Mouse (Mus musculus): ENCODE data around the gene Pnrc2. TPM values are rescaled to one million over a fixed set of nuclear protein-coding genes. Genes with fewer than 3 reads are reported as not detected.

Gene Pnrc2
- 100 to 1,000 TPM in 1 of 2 experiments, 10 to 100 TPM in 1; 98.7 to 149 TPM for total RNA-seq (2021)
- long read RNA-seq, experiment 1, transcript Pnrc2-201 (3 exons, 1,919 nt) = major isoform, 81 of 113 reads
- long read RNA-seq, experiment 1, transcript Pnrc2-202 (3 exons, 630 nt) = minor isoform, 6 of 113 reads
- long read RNA-seq, experiment 1, partial matches to known transcripts = 0 of 113 reads
- long read RNA-seq, experiment 1, other reads (novel, unspliced or antisense) = 25 of 113 reads
- long read RNA-seq, experiment 2, transcript Pnrc2-203 (2 exons, 171 nt) = minor isoform, 6 of 78 reads
- long read RNA-seq, experiment 2, transcript Pnrc2-201 (3 exons, 1,919 nt) = major isoform, 54 of 78 reads
- long read RNA-seq, experiment 2, partial matches to known transcripts = 0 of 78 reads
- long read RNA-seq, experiment 2, other reads (novel, unspliced or antisense) = 16 of 78 reads

DNA sequence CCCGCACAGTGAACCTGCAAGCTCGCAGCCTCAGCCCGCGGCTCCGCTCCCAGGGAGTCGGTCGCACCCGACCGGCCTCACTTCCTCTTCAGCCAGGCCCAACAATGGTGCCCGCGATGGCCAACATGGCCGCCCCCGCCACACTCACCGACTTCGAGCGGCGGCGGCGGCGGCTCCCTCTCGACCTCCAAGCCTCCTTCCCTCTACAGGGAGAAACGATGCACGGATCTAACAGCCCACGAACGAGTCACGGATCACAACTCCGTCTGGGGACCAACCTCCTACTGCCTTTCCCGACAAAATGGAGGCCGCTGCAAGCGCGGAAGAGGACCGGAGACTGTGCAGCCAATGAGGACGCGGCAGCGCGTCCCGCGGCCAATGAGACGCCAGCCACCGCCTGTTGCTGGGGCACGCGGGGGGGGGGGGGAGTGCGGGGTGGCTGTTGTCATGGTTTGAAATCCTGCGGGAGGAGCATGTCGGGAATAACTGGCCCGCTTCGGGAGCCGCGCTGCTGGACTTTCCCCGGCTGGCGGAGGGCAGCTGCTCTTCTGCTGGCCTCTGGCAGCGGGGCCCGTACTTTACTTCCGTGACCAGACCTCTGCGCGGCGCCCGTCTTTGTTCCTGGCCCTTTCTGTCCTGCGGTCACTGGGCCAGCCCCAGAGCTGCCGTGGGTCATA is at the start of gene Pnrc2:
Gene Pnrc2, minus strand, starts transcription at position 325 of the 677 bp plus-strand sequence.
- DNase-seq = peak; percentile 93

GRCm38 (mm10) chr4:135922190-135922589 is 48.5 kb upstream of the Pnrc2 start:
- no peak for DNase-seq

GRCm38 (mm10) chr4:135921257-135922120 is 47.8 kb upstream of the Pnrc2 start:
- peak; percentile 66 for DNase-seq

DNA sequence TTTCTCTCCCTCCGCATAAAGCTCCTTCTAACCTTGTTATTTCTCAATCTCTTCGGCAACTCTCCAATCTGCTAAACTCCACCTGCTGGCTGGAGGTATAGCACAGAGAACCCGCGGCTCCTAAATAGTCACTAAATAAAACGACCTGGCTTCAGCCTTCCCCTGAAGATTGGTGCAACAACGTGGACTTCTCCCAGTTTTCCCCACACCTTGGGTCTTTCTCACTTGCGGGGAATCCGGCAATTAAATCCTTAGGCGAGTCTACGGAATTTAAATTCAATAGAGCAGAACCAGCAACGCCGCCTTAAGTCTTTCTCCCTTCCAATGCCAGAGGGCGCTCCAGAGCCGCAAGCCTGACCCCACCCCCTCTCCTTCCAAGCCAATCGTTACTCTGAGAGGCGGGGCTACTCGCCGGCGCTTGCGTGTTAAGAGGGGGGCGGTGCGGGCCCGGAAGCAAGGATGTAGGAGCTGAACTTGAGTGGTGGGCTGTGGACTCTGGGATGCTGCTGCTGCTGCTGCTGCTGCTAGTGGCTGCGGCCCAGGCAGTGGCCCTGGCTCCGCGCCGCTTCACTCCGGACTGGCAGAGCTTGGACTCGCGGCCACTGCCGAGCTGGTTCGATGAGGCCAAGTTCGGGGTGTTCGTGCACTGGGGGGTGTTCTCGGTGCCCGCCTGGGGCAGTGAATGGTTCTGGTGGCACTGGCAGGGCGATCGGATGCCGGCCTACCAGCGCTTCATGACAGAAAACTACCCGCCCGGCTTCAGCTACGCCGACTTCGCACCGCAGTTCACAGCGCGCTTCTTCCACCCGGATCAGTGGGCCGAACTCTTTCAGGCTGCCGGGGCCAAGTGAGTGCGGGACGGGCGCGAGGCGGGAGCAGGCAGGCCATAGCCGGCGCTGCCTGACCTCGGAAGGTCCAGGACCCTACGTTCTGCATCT is 46.9 kb upstream of the Pnrc2 start, which contains the start of gene Fuca1:
Gene Fuca1, plus strand, starts transcription at position 432 of the 938 bp plus-strand sequence.
- peak; percentile 97 for DNase-seq

DNA sequence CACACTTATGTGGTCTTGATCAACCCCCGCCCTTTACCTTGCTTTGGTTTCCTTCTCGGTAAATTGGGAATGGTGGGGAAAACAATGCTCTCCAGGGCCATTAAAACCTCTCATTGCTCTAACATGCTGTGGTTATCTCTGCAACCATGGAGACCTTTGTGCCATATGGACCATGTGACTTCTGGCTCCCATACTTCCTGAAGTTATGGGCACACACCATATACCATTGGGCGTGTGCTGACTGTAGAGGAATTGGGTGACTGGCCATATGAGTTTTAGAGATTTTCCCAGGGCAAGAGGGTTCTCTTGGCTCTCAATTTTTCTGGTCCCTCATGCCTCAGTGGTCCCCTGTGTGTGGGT is 45.6 kb upstream of the Pnrc2 start:
- DNase-seq = no peak

- DNase-seq = no peak
These were observed 45.1 kb upstream of the Pnrc2 start for GRCm38 (mm10) chr4:135918635-135919279.

DNA sequence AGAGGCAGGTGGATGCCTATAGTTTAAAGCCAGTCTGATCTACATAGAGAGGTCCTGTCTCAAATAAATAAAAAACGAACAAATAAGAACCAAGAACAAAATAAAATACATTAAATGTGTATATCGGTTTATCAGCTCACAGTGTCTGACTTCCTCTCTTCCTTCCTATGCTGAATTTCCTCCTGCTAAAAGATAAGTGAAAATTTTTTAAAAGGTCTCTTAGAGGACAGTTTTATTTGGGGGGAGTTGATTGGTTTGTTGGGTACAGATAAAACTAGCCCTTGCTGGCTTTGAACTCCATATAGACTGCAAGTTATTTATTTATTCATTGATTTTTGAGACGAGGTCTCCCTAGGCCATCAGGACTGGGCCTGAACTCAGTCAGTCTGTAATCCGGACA is 39.8 kb upstream of the Pnrc2 start:
- no peak for DNase-seq

DNA sequence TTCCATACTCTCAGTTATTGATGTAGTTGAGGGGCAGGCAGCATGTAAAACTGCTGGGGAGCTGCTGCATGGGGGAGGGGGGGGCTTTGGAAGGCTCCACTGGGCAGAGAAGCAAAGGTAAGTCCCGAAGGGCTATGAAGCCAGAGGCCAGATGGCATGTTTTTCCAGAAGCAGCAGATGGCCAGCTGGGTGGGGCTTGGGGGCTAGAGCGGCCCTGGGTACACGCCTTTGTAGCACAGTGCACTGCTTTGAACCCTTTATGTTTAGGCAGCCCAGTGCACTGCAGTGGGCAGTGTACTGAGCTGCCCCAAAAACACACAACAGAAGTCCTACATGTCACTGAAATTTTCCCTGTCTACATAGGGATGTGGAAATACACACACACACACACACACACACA is 39.2 kb upstream of the Pnrc2 start:
- peak; percentile 24 for DNase-seq

DNA sequence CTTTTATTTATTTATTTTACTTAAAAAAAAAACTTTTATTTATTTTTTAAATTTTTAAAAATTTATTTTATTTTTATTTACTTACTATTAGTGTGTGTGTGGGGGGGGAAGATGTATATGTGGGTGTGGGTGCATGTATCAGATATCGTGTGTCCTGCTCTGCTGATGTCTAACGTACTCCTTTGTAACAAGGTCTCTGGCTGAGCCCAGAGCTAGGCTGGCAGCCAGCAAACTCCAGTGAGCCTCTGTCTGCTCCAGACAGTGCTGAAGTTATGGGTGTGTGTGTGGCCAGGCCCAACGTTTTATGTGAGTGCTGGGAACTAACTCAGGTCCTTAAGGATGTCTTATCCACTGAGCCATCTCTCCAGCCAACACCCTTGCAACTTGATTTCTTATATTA is 38.5 kb upstream of the Pnrc2 start:
- no peak for DNase-seq

- DNase-seq = peak; percentile 24
These were observed 37.9 kb upstream of the Pnrc2 start for GRCm38 (mm10) chr4:135911531-135911930.

DNA sequence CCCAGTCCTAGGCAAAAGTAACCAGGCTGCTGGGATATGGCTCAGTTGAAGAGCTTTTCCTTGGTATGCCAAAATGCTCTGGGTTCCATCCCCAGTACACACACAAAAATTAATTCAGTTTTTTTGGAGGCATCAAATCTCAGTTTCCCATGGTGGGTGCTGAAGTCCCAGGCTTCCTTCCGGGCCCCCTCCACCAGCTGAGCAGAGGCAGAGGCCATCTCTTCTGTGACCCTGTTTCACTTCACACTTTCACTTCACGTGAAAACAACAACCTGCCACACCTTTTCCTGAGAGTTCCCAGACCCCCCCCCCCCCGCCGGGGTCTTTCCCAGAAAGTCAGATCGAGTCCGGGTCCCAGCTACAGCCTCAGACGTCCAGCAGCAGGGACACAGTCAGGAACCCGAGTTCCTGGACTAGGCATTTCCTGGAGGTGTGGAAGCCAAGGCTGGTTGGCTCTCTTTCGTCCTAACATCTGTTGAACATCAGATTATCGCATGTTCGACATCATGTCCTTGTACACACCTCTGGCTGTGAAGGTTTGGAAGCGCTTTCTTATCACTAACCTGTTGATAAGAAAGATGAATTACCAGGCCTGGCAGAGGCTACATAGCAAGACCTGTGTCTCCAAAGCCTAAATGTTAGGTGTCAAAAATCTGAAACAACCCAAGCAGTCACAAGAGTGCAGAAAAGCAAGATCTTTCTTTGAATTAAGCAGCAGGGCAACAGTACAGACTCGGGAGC is 35.8 kb upstream of the Pnrc2 start:
- DNase-seq = no peak

DNA sequence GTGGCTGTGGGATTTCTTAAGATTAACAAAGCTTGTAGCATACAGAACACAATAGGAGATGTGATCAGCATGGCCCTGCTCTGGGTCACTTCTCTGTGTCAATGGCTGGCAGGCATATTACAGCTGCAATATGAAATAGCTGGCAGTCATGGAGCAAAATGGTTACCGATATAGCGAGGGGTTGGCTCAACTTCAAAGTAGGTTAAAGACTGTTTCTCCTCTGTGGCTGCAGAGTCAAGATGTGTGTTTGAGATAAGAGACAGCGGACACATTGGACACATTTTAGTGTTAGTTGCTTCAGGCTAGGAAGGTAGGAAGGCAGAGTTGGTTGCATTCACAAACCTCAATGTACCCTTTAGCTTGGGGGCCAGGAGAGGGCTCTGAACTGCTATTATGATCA is 33.0 kb upstream of the Pnrc2 start:
- DNase-seq = no peak

- no peak for DNase-seq
These were observed 31.2 kb upstream of the Pnrc2 start for GRCm38 (mm10) chr4:135904810-135905209.

DNA sequence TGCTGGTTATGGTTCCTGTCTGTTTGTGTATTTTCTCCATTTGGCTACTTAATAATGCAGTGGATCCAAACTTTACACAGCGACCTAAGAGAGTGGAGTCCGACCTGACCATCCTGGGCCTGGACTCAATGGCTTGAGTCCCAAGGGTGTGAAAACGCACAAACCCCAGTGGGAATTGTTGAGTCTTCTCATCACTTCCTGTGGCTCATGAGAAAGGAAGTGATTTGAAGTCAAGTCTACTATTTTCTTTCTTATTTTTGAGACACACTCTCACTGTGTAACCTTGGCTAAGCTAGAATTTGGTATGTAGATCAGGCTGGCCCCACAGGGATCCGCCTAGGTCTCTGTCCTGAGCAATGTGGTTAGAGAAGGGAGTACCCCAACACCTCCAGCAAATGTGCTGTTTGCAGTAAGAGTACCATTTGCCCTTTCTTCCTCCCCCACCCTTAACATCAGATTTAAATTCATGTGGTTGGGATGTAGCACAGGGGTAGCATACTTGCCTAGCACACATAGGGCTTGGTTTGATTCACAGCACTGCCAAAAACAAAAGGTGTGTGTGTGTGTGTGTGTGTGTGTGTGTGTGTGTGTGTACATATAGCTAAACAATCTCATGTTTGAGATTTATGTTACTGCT is 29.1 kb upstream of the Pnrc2 start:
- DNase-seq = no peak

DNA sequence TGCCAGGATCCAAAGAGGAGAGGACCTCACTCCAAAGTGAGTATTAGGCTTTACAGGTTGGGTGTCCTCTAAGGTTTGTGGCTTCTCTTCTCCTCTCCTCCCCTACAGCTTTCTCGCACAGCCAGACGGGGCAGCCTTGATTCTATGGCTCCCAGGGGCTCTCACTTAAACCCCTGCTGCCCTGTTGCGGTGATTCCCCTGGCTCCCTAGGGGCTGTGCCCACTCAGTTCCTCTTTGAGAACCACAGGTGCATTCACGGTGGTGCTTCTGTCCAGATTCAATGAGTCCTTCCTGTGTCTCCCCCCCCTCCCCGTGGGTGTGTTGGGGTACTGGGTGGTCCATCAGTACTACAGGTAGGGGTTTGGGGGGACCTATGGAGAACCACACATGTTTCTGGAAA is 26.4 kb upstream of the Pnrc2 start:
- no peak for DNase-seq

DNA sequence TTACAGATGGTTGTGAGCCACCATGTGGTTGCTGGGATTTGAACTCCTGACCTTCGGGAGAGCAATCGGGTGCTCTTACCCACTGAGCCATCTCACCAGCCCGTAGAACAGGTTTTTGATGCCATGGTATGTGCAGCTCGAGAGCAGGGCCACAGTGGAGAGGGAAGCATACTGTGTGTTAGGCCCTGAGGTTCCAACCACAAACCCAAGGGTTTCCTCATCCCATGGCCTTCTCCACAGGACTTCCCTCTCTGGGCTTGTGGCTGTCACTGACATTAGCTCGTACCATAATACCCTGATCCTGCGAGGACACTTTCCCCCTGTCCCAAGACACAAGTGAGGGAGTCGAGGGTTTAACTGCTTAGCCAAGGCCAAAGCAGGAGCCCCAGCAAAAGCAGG is 25.4 kb upstream of the Pnrc2 start:
- no peak for DNase-seq

DNA sequence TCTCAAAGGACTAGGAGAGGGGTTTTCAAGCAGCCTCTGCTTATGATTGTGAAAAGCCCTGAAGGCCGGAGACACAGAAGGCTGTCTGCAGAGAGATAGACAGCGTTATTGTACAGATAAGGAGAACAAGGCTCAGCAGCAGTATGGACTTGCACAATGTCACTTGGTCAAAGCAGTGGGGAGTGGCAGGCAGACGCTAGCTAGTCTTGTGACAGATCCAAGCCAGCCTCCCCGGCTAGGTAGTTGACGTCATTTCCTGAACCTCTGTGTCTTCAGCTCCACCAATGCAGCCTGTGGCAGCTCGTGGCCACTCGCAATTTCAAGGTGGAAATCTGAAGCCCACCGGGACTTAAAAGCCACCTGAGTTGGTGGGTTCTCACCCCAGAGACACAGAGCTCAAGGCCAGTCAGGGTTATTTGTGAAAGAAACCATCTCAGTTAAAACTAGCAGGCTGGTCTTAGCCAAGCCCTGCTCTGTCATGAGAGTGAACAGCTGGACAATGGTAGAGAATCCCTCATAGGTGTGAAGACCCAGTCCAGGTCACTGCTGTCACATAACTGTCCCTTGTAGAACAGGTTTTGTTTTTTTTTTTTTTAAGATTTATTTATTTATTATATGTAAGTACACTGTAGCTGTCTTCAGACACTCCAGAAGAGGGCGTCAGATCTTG is 24.9 kb upstream of the Pnrc2 start:
- DNase-seq = peak; percentile 55

GRCm38 (mm10) chr4:135896157-135896556 is 22.5 kb upstream of the Pnrc2 start:
- no peak for DNase-seq

DNA sequence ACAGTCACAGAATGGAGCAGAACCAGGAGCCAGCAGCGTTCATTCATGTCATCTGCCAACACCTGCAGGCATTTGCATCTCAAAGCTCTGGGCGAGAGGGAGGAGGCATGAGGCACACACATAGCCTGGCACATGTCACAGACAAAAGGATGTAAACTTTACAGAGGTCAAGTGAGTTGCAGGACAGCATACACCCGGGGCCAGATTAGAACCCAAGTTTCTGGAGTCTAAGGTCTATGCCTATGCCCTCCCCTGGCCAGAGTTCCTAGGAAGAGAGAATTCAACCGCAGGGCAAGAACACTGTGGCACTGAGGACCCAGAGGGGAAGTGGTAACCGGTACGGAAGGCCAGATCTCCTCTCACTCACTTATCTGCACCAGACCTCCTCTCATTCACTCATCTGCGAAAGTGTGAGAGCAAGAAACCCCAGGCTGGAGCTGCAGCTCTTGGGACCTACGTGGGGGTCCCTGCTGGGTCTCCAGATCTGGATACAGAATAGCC is 21.5 kb upstream of the Pnrc2 start, which contains the start of gene Cnr2:
Gene Cnr2, plus strand, starts transcription at position 324 of the 501 bp plus-strand sequence.
- DNase-seq = no peak
